Mouse (Mus musculus) midbrain, embryonic 15.5 days (tissue): ENCODE results near the gene Aldh3b1. TPM values are rescaled to one million over a fixed set of nuclear protein-coding genes. Genes with fewer than 3 reads are reported as not detected.
"Not testable (repeated sequence)": the region's sequence is repeated elsewhere in the genome, so short reads cannot be mapped to it uniquely, and the experiment has no call there.

Experiments used
- ATAC-seq: fragments of 200-750 bp; cut with Nextera tagmentation; replicated peaks from 2 replicates; pipeline ENCODE4 v1.8.0; 2017; ENCODE audit warnings: moderate TSS enrichment
- H3K27ac ChIP-seq: fragments of 300-500 bp; sonication (generic); 2 replicates; pipeline ENCODE4 v1.5.1; 2015; ENCODE audit warnings: mild to moderate bottlenecking, inconsistent platforms
- H3K27me3 ChIP-seq: fragments of 300-500 bp; sonication (generic); replicated peaks from 2 replicates; pipeline ENCODE4 v1.6.1; 2015; ENCODE audit warnings: inconsistent platforms
- H3K36me3 ChIP-seq: fragments of 300-500 bp; sonication (generic); replicated peaks from 2 replicates; pipeline ENCODE4 v1.6.1; 2015; ENCODE audit warnings: inconsistent platforms
- H3K4me1 ChIP-seq: fragments of 300-500 bp; sonication (generic); 2 replicates; pipeline ENCODE4 v1.6.1; 2015; ENCODE audit warnings: inconsistent platforms
- H3K4me2 ChIP-seq: fragments of 300-500 bp; sonication (generic); 2 replicates; pipeline ENCODE4 v1.6.1; 2015; ENCODE audit warnings: inconsistent platforms, mild to moderate bottlenecking, moderate library complexity
- H3K4me3 ChIP-seq: fragments of 300-500 bp; sonication (generic); 2 replicates; pipeline ENCODE4 v1.5.1; 2015; ENCODE audit warnings: mild to moderate bottlenecking, inconsistent platforms
- H3K9ac ChIP-seq: fragments of 300-500 bp; sonication (generic); 2 replicates; pipeline ENCODE4 v1.6.1; 2015; ENCODE audit warnings: mild to moderate bottlenecking, inconsistent platforms
- H3K9me3 ChIP-seq: fragments of 300-500 bp; sonication (generic); 2 replicates; pipeline ENCODE4 v1.6.1; 2016; ENCODE audit warnings: inconsistent platforms
- WGBS: fragments of 180-500 bp; shearing (Covaris S2); methylation state at CpG from one replicate; pipeline ENCODE4 v1.1.7; 2015; ENCODE audit warnings: mixed read lengths; 5-methylcytosine and 5-hydroxymethylcytosine counted together
- polyA plus RNA-seq: library from polyadenylated mRNA; unstranded; fragments of >200 nt; fragmentation: Nextera tagmentation; extraction: Ambion mirVana; gene quantifications from 2 replicates; pipeline ENCODE4 v1.2.1, GENCODE M21; 2015

The Aldh3b1 gene
- 1.9 TPM in 2 replicates for polyA plus RNA-seq

DNA sequence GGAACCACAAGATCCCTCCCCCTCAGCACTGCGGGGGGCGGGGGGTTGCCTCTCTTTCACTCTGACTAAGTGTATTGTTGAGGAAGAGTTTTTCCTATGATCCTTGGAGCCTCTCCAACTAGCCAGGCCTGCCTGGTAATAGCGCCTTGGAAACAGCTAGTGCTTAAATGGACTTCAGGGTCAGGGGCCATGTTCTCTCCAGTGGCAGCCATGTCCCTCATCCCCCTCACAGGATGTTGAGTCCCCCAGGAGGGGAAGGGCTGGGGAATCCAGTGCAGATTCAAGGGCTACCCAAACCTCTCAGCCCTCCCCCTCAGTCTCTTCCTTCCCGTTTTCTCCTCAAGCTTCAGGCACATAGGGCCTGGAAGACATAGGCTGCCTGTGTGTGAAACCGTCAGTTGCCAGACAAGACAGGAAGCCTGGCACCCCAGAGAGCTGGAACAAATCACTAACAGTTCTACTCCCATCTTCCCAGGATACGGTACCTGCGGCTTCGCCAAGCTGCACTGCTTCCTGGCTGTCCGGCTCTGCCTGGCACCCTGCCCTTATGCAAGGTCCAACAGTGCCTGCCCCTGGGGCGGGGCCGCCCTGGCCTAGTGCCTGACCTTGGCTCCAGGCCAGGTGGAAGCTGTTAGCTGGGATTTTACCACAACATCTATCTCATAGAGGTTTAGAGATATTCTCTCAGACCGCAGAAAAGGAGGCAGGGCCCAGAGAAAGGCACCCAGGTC, at the start of gene Aldh3b1:
Gene Aldh3b1, minus strand, starts transcription at position 598 of the 731 bp plus-strand sequence.
- Histone ChIP-seq H3K9me3 (no peaks in the 10 kb centered on the region), H3K4me3 (no peak within 1 kb of the TSS), H3K4me2 (no peak within 1 kb of the TSS), H3K27ac (peak within 1 kb of the TSS; percentile 43), H3K9ac (no peak within 1 kb of the TSS), H3K27me3 (no peaks in the 10 kb centered on the region), H3K36me3 (no peaks in the 10 kb centered on the region), H3K4me1 (peaks cover 8% of the 10 kb centered on the region; the same call in 1 of the 2 replicates)
- WGBS: 61% methylated on average over 12 of the region's 12 CpGs
- ATAC-seq: peak; percentile 60; the same call in 1 of the 2 replicates

DNA sequence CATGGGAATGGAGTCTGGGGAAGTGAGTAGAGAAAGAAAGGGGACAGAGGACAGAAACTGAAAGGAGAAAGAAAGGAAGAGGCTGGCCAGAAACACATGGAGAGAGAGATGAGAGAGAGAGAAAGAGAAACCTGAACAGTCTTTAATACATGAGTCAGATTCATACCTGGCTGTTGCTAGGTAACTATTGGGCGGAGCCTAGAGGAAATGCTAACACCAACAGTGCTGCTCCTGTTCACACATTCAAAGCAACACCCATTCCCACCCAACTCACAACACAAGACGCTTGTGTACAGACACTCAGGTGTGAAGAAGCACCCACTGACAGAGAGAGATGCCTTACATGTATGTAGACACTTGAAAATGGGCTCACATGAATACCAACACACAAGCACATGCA, 46.3 kb upstream of the Aldh3b1 start:
- no peak for ATAC-seq
- Histone ChIP-seq H3K4me2 (no peak overlapping the region), H3K27ac (no peak overlapping the region), H3K36me3 (no peaks in the 10 kb centered on the region), H3K9me3 (no peaks in the 10 kb centered on the region), H3K4me3 (no peak overlapping the region), H3K27me3 (no peaks in the 10 kb centered on the region; the same call in 1 of the 2 replicates), H3K4me1 (no peaks in the 10 kb centered on the region), H3K9ac (no peak overlapping the region)
- 66% methylated on average over 2 of the region's 2 CpGs for WGBS

DNA sequence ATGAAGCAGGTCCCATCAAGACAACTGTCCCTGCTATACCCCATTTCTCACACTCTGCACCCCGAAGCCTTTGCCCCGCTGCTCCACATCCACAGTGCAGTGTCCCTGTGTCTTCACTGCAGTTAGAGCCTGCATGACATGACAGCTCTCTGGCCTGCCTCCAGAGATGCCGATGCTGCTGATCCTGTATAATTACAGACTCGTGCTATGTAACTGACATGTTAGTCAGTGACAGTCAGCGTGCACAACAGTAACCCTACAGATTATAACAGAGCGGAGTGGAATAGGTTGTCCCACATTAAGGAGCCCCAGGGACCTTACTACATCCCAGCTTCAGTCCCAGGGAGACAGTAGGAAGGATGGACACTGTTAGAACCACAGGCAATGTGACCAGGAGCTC, 45.0 kb upstream of the Aldh3b1 start:
- H3K27ac ChIP-seq, ATAC-seq, H3K4me2 ChIP-seq, H3K4me1 ChIP-seq, H3K4me3 ChIP-seq, H3K9ac ChIP-seq, H3K27me3 ChIP-seq, H3K9me3 ChIP-seq, H3K36me3 ChIP-seq: not testable (repeated sequence)
- WGBS: 77% methylated on average over 6 of the region's 6 CpGs

DNA sequence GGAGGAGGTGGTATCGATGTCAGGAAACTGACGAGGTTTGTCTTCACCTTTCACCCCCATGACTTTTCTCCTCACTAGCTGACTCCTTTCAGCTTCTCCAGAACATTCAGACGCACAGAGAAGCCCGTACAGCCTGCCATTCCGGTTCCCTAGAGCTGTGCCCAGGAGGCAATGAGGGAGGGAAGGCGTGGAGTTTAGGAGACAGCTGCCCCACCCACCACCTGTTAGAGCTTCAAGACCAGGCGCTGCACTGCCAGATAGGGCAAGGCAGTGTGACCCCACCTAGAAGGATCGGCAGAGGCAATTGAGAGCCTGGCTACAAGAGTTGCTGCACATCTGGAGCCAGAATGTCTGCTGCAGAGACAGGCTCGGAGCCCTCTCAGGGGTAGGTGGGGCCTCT, 42.6 kb upstream of the Aldh3b1 start, which contains the start of gene Aldh3b2:
Gene Aldh3b2, plus strand, starts transcription at position 100 of the 400 bp plus-strand sequence.
- Histone ChIP-seq H3K27me3 (no peaks in the 10 kb centered on the region), H3K4me2 (no peak within 1 kb of the TSS), H3K27ac (no peak within 1 kb of the TSS), H3K36me3 (no peaks in the 10 kb centered on the region), H3K4me1 (no peaks in the 10 kb centered on the region), H3K9ac (no peak within 1 kb of the TSS), H3K9me3 (no peaks in the 10 kb centered on the region), H3K4me3 (no peak within 1 kb of the TSS)
- 55% methylated on average over 9 of the region's 9 CpGs for WGBS
- no peak for ATAC-seq

DNA sequence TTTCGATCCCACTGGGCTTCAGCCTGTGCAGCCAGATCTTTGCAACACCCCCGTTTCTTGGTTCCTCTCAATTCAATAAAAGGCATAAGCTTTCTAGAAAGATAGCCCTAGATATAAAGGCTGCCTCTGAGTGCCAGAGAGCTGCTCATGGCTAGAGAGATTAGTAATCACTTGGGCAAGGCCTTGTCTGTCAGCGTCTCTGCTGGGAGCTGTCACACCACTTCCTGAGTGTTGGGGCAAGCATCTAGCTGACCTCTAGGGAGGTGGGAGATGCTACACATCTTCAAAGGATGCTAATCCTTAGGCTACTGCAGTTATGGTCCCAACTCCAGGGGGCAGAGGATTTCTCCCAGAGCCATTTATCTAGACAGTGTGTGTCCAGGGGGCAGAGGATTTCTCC, 37.6 kb upstream of the Aldh3b1 start:
- Histone ChIP-seq H3K27ac (no peak overlapping the region), H3K27me3 (no peaks in the 10 kb centered on the region), H3K4me3 (no peak overlapping the region), H3K9ac (no peak overlapping the region), H3K9me3 (no peaks in the 10 kb centered on the region), H3K4me1 (no peaks in the 10 kb centered on the region), H3K36me3 (no peaks in the 10 kb centered on the region), H3K4me2 (no peak overlapping the region)
- 61% methylated on average over 3 of the region's 3 CpGs for WGBS
- no peak for ATAC-seq

DNA sequence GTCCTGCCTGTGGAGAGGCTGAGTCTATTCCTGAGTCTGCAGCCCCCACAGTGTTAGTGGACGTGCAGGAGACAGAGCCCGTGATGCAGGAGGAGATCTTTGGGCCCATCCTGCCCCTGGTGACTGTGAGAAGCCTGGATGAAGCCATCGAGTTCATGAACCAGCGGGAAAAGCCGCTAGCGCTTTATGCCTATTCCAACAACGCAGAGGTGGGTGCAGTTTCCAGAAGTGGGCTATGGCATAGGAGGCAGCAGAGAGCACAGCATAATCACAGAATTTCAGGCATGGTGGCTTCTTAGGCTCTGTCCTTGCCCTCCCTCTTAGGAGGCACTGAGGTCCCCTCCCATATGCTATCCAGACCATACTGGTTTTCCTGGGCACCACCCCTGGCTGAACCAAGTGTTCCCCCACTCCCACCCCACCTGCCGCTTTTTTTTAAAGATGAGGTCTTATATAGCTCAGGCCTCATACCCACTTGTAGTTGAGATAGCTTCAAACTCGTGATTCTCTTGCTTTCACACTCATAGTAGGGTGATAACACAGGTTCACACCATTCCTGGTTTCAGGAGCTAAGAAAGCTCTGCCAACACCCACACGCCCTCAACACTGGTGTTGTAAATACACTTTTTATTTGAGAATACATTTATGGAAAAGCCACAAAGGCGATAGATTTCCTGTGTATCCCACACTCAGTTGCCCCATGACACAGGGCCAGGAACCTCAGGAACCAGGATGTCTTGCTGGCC, 36.9 kb upstream of the Aldh3b1 start:
- Histone ChIP-seq H3K27me3 (no peaks in the 10 kb centered on the region), H3K4me2 (no peak overlapping the region), H3K9me3 (no peaks in the 10 kb centered on the region), H3K27ac (no peak overlapping the region), H3K36me3 (no peaks in the 10 kb centered on the region), H3K4me1 (no peaks in the 10 kb centered on the region), H3K4me3 (no peak overlapping the region), H3K9ac (no peak overlapping the region)
- WGBS: 68% methylated on average over 11 of the region's 11 CpGs
- ATAC-seq: no peak

DNA sequence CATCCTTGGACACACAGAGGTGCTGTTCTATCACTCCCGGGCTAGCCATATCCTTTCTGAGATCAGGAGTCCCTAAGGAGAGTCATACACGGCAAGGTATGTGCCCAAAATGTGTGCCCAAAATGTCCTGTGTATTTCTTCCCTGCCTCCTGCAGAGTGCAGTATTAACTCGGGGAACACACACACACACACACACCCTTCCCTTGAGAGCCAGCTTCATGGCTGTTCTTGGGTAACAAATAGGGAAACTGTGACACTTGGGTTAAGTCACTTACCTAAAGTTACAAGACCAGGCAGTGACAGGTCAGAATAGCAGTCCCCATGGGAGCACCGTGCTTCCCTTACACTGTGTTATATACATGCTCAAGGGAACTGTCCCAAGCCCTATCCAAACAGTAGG, 34.4 kb upstream of the Aldh3b1 start:
- no peak overlapping the region for H3K9ac ChIP-seq
- WGBS: 77% methylated on average over 4 of the region's 4 CpGs

DNA sequence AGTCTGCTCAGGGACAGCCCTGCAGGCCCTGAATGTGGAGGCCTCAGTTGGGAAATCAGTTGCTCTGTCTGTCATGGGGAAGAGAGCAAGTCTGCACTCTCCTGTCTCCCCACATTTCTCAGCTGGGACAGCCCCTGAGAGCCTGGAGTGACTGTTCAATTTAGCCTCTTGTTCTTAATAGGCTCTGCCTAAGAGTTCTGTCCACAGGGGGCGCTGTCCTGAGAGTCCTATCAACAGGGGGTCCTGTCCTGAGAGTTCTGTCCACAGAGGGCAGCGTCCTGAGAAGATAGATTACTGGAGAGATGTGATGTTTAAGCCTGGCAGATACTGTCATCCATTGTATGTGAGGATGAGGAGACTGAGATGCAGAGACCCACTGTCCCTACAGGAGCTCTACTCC, 32.9 kb upstream of the Aldh3b1 start:
- H3K27ac ChIP-seq: no peak overlapping the region
- no peaks in the 10 kb centered on the region for H3K36me3 ChIP-seq
- ATAC-seq: no peak
- no peak overlapping the region for H3K4me3 ChIP-seq
- H3K4me1 ChIP-seq: no peaks in the 10 kb centered on the region
- no peaks in the 10 kb centered on the region for H3K27me3 ChIP-seq
- H3K9ac ChIP-seq: no peak overlapping the region
- no peak overlapping the region for H3K4me2 ChIP-seq
- 8% methylated on average over 2 of the region's 2 CpGs for WGBS
- H3K9me3 ChIP-seq: no peaks in the 10 kb centered on the region

More for the DNA sequence above, 34.4 kb upstream of the Aldh3b1 start:
- no peak overlapping the region for H3K27ac ChIP-seq
- H3K27me3 ChIP-seq: no peaks in the 10 kb centered on the region
- no peak overlapping the region for H3K4me3 ChIP-seq
- no peak for ATAC-seq
- no peaks in the 10 kb centered on the region for H3K36me3 ChIP-seq
- no peak overlapping the region for H3K4me2 ChIP-seq
- no peaks in the 10 kb centered on the region for H3K9me3 ChIP-seq
- H3K4me1 ChIP-seq: no peaks in the 10 kb centered on the region

DNA sequence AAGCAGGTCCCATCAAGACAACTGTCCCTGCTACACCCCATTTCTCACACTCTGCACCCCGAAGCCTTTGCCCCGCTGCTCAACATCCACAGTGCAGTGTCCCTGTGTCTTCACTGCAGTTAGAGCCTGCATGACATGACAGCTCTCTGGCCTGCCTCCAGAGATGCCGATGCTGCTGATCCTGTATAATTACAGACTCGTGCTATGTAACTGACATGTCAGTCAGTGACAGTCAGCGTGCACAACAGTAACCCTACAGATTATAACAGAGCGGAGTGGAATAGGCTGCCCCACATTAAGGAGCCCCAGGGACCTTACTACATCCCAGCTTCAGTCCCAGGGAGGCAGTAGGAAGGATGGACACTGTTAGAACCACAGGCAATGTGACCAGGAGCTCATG, 32.2 kb upstream of the Aldh3b1 start:
- H3K27me3 ChIP-seq, ATAC-seq, H3K4me3 ChIP-seq, H3K9ac ChIP-seq, H3K4me1 ChIP-seq, H3K9me3 ChIP-seq, H3K36me3 ChIP-seq, H3K4me2 ChIP-seq, H3K27ac ChIP-seq: not testable (repeated sequence)
- 74% methylated on average over 6 of the region's 6 CpGs for WGBS

DNA sequence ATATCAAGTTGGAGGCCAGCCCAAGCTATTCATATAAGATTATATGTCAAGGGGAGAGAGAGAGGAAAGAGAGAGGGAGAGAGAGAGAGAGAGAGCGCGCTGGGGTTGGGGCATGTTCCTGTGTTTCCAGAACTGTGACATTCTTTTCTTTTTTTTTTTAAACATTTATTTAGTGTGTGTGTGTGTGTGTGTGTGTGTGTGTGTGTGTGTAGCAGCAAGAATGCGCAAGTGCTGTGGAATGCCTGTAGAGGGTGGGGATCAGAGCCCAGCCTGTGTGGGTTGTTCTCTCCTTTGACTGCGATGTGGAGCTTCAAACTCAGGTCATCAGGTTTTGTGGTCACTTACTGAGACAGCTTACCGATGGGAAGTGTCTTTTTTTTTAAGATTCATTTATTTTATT, 30.6 kb upstream of the Aldh3b1 start:
- Histone ChIP-seq H3K4me2 (no peak overlapping the region), H3K27me3 (no peaks in the 10 kb centered on the region), H3K36me3 (no peaks in the 10 kb centered on the region), H3K9ac (no peak overlapping the region), H3K4me1 (no peaks in the 10 kb centered on the region), H3K4me3 (no peak overlapping the region), H3K9me3 (no peaks in the 10 kb centered on the region), H3K27ac (no peak overlapping the region)
- ATAC-seq: no peak
- 85% methylated on average over 5 of the region's 5 CpGs for WGBS

DNA sequence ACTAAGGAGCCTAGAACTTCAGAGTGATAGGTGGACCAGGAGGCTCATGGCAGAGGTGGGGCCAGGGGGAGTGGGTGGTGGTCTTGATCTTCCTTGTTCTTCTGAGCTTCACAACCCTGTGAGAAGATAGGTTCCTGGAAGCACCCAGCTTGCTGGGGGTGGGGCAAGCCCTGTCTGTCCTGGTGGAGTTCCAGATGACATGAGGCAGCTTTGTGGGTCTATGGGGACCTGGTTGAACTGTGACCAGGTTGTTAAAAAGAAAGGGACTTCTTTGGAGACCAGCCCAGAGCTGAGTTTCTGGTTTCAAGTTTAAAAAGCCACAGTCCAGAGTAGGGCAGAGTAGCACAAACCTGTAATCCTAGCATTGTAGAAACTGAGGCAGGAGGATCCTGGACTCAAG, 29.4 kb upstream of the Aldh3b1 start:
- Histone ChIP-seq H3K4me1 (no peaks in the 10 kb centered on the region), H3K4me2 (no peak overlapping the region), H3K9me3 (no peaks in the 10 kb centered on the region), H3K4me3 (no peak overlapping the region), H3K27me3 (no peaks in the 10 kb centered on the region), H3K27ac (no peak overlapping the region), H3K36me3 (no peaks in the 10 kb centered on the region), H3K9ac (no peak overlapping the region)
- ATAC-seq: no peak

DNA sequence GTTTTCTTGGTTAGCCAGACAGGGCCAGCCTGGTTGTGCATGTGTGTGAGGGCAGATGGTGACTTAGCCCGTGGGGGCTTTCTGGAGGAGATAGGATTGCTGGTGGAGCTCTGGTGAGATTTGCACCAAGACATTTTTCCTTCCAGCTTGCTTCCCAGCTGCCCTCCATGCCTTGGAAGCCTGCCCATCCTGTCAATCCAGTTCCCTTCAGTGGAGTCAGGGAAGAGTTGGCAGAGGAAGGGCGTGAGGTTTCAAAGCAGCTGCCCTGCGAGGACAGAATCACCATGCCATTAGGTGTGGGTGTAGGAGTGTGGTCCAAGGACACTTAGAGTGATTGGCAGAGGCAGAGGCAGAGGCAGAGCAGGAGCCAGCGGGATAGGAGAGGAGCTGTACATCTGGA, 28.9 kb upstream of the Aldh3b1 start, which contains the start of gene Aldh3b3:
Gene Aldh3b3, plus strand, starts transcription at position 176 of the 400 bp plus-strand sequence.
- H3K27ac ChIP-seq: no peak within 1 kb of the TSS
- H3K9ac ChIP-seq: no peak within 1 kb of the TSS
- no peaks in the 10 kb centered on the region for H3K27me3 ChIP-seq
- no peak for ATAC-seq
- no peaks in the 10 kb centered on the region for H3K36me3 ChIP-seq
- H3K4me3 ChIP-seq: no peak within 1 kb of the TSS
- 81% methylated on average over 4 of the region's 4 CpGs for WGBS
- no peaks in the 10 kb centered on the region for H3K4me1 ChIP-seq
- no peak within 1 kb of the TSS for H3K4me2 ChIP-seq
- H3K9me3 ChIP-seq: no peaks in the 10 kb centered on the region
